Mouse (Mus musculus) right cerebral cortex, postnatal 4 days (tissue): ENCODE measurements around the gene Rasal2.

Experiments used
- DNase-seq: peaks from one replicate; pipeline ENCODE4 v3.0.0-alpha.2; 2022

The Rasal2 gene

GRCm38 (mm10) chr1:157439101-157439500, 26.7 kb upstream of the Rasal2 start:
- DNase-seq: no peak

- DNase-seq: no peak
Observed at GRCm38 (mm10) chr1:157438290-157438689, 25.9 kb upstream of the Rasal2 start.

- no peak for DNase-seq
Observed at GRCm38 (mm10) chr1:157435926-157436325, 23.5 kb upstream of the Rasal2 start.

- DNase-seq: no peak
Observed at GRCm38 (mm10) chr1:157434404-157434803, 22.0 kb upstream of the Rasal2 start.

GRCm38 (mm10) chr1:157433316-157433715, 20.9 kb upstream of the Rasal2 start:
- DNase-seq: no peak

GRCm38 (mm10) chr1:157428366-157428765, 16.0 kb upstream of the Rasal2 start:
- DNase-seq: no peak

- no peak for DNase-seq
Observed at GRCm38 (mm10) chr1:157427604-157428003, 15.2 kb upstream of the Rasal2 start.

GRCm38 (mm10) chr1:157426933-157427332, 14.5 kb upstream of the Rasal2 start:
- DNase-seq: no peak

GRCm38 (mm10) chr1:157425741-157426427, 13.5 kb upstream of the Rasal2 start:
- no peak for DNase-seq

- DNase-seq: no peak
Observed at GRCm38 (mm10) chr1:157417861-157418260, 5.5 kb upstream of the Rasal2 start.

- no peak for DNase-seq
Observed at GRCm38 (mm10) chr1:157417414-157417813, 5.0 kb upstream of the Rasal2 start.

- no peak for DNase-seq
Observed at GRCm38 (mm10) chr1:157416628-157417027, 4.2 kb upstream of the Rasal2 start.

GRCm38 (mm10) chr1:157415771-157416170, 3.4 kb upstream of the Rasal2 start:
- DNase-seq: no peak

GRCm38 (mm10) chr1:157411711-157412380, 549 bp downstream of the Rasal2 start:
- peak; percentile 70 for DNase-seq

GRCm38 (mm10) chr1:157411341-157411710, 1.1 kb downstream of the Rasal2 start:
- DNase-seq: no peak

GRCm38 (mm10) chr1:157410937-157411336, 1.5 kb downstream of the Rasal2 start:
- no peak for DNase-seq

- DNase-seq: no peak
Observed at GRCm38 (mm10) chr1:157409648-157410047, 2.7 kb downstream of the Rasal2 start.

GRCm38 (mm10) chr1:157388027-157388426, 24.4 kb downstream of the Rasal2 start:
- no peak for DNase-seq

GRCm38 (mm10) chr1:157380694-157381093, 31.7 kb downstream of the Rasal2 start:
- DNase-seq: no peak

GRCm38 (mm10) chr1:157370397-157370796, 42.0 kb downstream of the Rasal2 start:
- DNase-seq: no peak

- no peak for DNase-seq
Observed at GRCm38 (mm10) chr1:157368316-157368715, 44.1 kb downstream of the Rasal2 start.

GRCm38 (mm10) chr1:157346661-157347060, 65.7 kb downstream of the Rasal2 start:
- DNase-seq: no peak

GRCm38 (mm10) chr1:157343519-157343918, 68.9 kb downstream of the Rasal2 start:
- DNase-seq: no peak

- DNase-seq: no peak
Observed at GRCm38 (mm10) chr1:157334834-157335233, 77.6 kb downstream of the Rasal2 start.

GRCm38 (mm10) chr1:157328068-157328467, 84.3 kb downstream of the Rasal2 start:
- DNase-seq: no peak
